Mouse (Mus musculus): ENCODE measurements around the gene Lsg1. TPM values are rescaled to one million over a fixed set of nuclear protein-coding genes. Genes with fewer than 3 reads are reported as not detected.

Lsg1 gene
- polyA plus RNA-seq, 1 experiment from 2014 or later, result 25.0 TPM

- no peak overlapping the region for H3K27ac ChIP-seq
- H3K4me3 ChIP-seq (ENCODE audit: inconsistent target), result no peak overlapping the region
- no peaks in the 10 kb centered on the region; the same call in 1 of the 2 replicates for H3K36me3 ChIP-seq (ENCODE audit: inconsistent target)
- H3K79me2 ChIP-seq (ENCODE audit: inconsistent target), result peaks cover 19% of the 10 kb centered on the region
- 68% methylated on average over 7 of the region's 7 CpGs for WGBS (ENCODE audit: missing documents)
These were observed 3.1 kb upstream of the Lsg1 start for GRCm38 (mm10) chr16:30590264-30591209.

- peaks cover 33% of the 10 kb centered on the region for H3K36me3 ChIP-seq (ENCODE audit: inconsistent target)
- 2% methylated on average over 19 of the region's 19 CpGs for WGBS (ENCODE audit: missing documents)
- peaks cover 41% of the 10 kb centered on the region for H3K79me2 ChIP-seq (ENCODE audit: inconsistent target)
- peak overlapping the region; percentile 95 for H3K27ac ChIP-seq
- H3K4me3 ChIP-seq (ENCODE audit: inconsistent target), result peak overlapping the region; percentile 85
These were observed 378 bp downstream of the Lsg1 start for GRCm38 (mm10) chr16:30586935-30587493.

GRCm38 (mm10) chr16:30580765-30581164 lies 6.6 kb downstream of the Lsg1 start:
- H3K4me3 ChIP-seq (ENCODE audit: inconsistent target), result no peak overlapping the region
- H3K79me2 ChIP-seq (ENCODE audit: inconsistent target), result peaks cover 24% of the 10 kb centered on the region
- H3K27ac ChIP-seq, result no peak overlapping the region
- 91% methylated on average over 5 of the region's 5 CpGs for WGBS (ENCODE audit: missing documents)
- peaks cover 94% of the 10 kb centered on the region for H3K36me3 ChIP-seq (ENCODE audit: inconsistent target)

GRCm38 (mm10) chr16:30576392-30576791 lies 11.0 kb downstream of the Lsg1 start:
- H3K27ac ChIP-seq, result no peak overlapping the region
- H3K36me3 ChIP-seq (ENCODE audit: inconsistent target), result peaks cover 98% of the 10 kb centered on the region
- H3K79me2 ChIP-seq (ENCODE audit: inconsistent target), result no peaks in the 10 kb centered on the region
- no peak overlapping the region for H3K4me3 ChIP-seq (ENCODE audit: inconsistent target)
- 83% methylated on average over 1 of the region's 1 CpGs for WGBS (ENCODE audit: missing documents)

- 48% methylated on average over 7 of the region's 7 CpGs for WGBS (ENCODE audit: missing documents)
- H3K36me3 ChIP-seq (ENCODE audit: inconsistent target), result peaks cover 98% of the 10 kb centered on the region
- H3K4me3 ChIP-seq (ENCODE audit: inconsistent target), result no peak overlapping the region
- no peaks in the 10 kb centered on the region for H3K79me2 ChIP-seq (ENCODE audit: inconsistent target)
- H3K27ac ChIP-seq, result no peak overlapping the region
These were observed 11.6 kb downstream of the Lsg1 start for GRCm38 (mm10) chr16:30575815-30576214.

GRCm38 (mm10) chr16:30572239-30572638 lies 15.2 kb downstream of the Lsg1 start:
- WGBS (ENCODE audit: missing documents), result 86% methylated on average over 4 of the region's 4 CpGs
- H3K4me3 ChIP-seq (ENCODE audit: inconsistent target), result no peak overlapping the region
- peaks cover 93% of the 10 kb centered on the region for H3K36me3 ChIP-seq (ENCODE audit: inconsistent target)
- H3K27ac ChIP-seq, result no peak overlapping the region
- H3K79me2 ChIP-seq (ENCODE audit: inconsistent target), result no peaks in the 10 kb centered on the region

- H3K79me2 ChIP-seq (ENCODE audit: inconsistent target), result no peaks in the 10 kb centered on the region
- H3K27ac ChIP-seq, result no peak overlapping the region
- 69% methylated on average over 5 of the region's 5 CpGs for WGBS (ENCODE audit: missing documents)
- H3K4me3 ChIP-seq (ENCODE audit: inconsistent target), result no peak overlapping the region
- peaks cover 93% of the 10 kb centered on the region for H3K36me3 ChIP-seq (ENCODE audit: inconsistent target)
These were observed 16.0 kb downstream of the Lsg1 start for GRCm38 (mm10) chr16:30571378-30571777.

- Histone ChIP-seq H3K27ac (no peak overlapping the region), H3K79me2 (ENCODE audit: inconsistent target) (no peaks in the 10 kb centered on the region), H3K36me3 (ENCODE audit: inconsistent target) (peaks cover 93% of the 10 kb centered on the region), H3K4me3 (ENCODE audit: inconsistent target) (no peak overlapping the region)
- WGBS (ENCODE audit: missing documents), result 95% methylated on average over 3 of the region's 4 CpGs
These were observed 17.2 kb downstream of the Lsg1 start for GRCm38 (mm10) chr16:30570173-30570572.

GRCm38 (mm10) chr16:30565631-30566030 lies 21.8 kb downstream of the Lsg1 start:
- Histone ChIP-seq H3K4me3 (ENCODE audit: inconsistent target) (no peak overlapping the region), H3K36me3 (ENCODE audit: inconsistent target) (peaks cover 90% of the 10 kb centered on the region), H3K79me2 (ENCODE audit: inconsistent target) (no peaks in the 10 kb centered on the region), H3K27ac (no peak overlapping the region)
- whole genome bisulfite sequencing (ENCODE audit: missing documents), result 94% methylated on average over 6 of the region's 6 CpGs

- Histone ChIP-seq H3K27ac (no peak overlapping the region), H3K36me3 (ENCODE audit: inconsistent target) (peaks cover 62% of the 10 kb centered on the region), H3K4me3 (ENCODE audit: inconsistent target) (no peak overlapping the region), H3K79me2 (ENCODE audit: inconsistent target) (no peaks in the 10 kb centered on the region)
- WGBS (ENCODE audit: missing documents), result 98% methylated on average over 4 of the region's 4 CpGs
These were observed 26.8 kb downstream of the Lsg1 start for GRCm38 (mm10) chr16:30560601-30561000.

- 89% methylated on average over 5 of the region's 5 CpGs for WGBS (ENCODE audit: missing documents)
- peaks cover 50% of the 10 kb centered on the region for H3K36me3 ChIP-seq (ENCODE audit: inconsistent target)
- no peaks in the 10 kb centered on the region for H3K79me2 ChIP-seq (ENCODE audit: inconsistent target)
These were observed 27.9 kb downstream of the Lsg1 start for GRCm38 (mm10) chr16:30559312-30559992.

GRCm38 (mm10) chr16:30554109-30554508 lies 33.3 kb downstream of the Lsg1 start:
- Histone ChIP-seq H3K27ac (no peak overlapping the region), H3K36me3 (ENCODE audit: inconsistent target) (0 out of 2 replicates have a peak, but pooled peaks cover under 1% of the 10 kb centered on the region), H3K4me3 (ENCODE audit: inconsistent target) (no peak overlapping the region), H3K79me2 (ENCODE audit: inconsistent target) (no peaks in the 10 kb centered on the region)
- WGBS (ENCODE audit: missing documents), result 95% methylated on average over 8 of the region's 8 CpGs

More at GRCm38 (mm10) chr16:30559312-30559992, 27.9 kb downstream of the Lsg1 start:
- Histone ChIP-seq H3K4me3 (ENCODE audit: inconsistent target) (no peak overlapping the region), H3K27ac (no peak overlapping the region)

- H3K36me3 ChIP-seq (ENCODE audit: inconsistent target), result no peaks in the 10 kb centered on the region
- H3K79me2 ChIP-seq (ENCODE audit: inconsistent target), result no peaks in the 10 kb centered on the region
- no peak overlapping the region for H3K27ac ChIP-seq
- H3K4me3 ChIP-seq (ENCODE audit: inconsistent target), result no peak overlapping the region
- WGBS (ENCODE audit: missing documents), result 42% methylated on average over 11 of the region's 11 CpGs
These were observed 34.6 kb downstream of the Lsg1 start for GRCm38 (mm10) chr16:30552621-30553338.

GRCm38 (mm10) chr16:30550748-30551192 lies 36.6 kb downstream of the Lsg1 start, which contains the start of gene Tmem44:
Gene Tmem44 (minus strand): TSS chr16:30550842.
- Histone ChIP-seq H3K36me3 (ENCODE audit: inconsistent target) (no peaks in the 10 kb centered on the region), H3K4me3 (ENCODE audit: inconsistent target) (no peak within 1 kb of the TSS; the same call in 1 of the 2 replicates), H3K27ac (no peak within 1 kb of the TSS), H3K79me2 (ENCODE audit: inconsistent target) (no peaks in the 10 kb centered on the region)
- 20% methylated on average over 14 of the region's 14 CpGs for WGBS (ENCODE audit: missing documents)

All from macrophage (primary cell).